Mouse (Mus musculus): ENCODE measurements around the gene Nr1h3. TPM values are rescaled to one million over a fixed set of nuclear protein-coding genes. Genes with fewer than 3 reads are reported as not detected.

Nr1h3 gene
- polyA plus RNA-seq, 1 experiment from 2014 or later = 1.4 TPM

DNA sequence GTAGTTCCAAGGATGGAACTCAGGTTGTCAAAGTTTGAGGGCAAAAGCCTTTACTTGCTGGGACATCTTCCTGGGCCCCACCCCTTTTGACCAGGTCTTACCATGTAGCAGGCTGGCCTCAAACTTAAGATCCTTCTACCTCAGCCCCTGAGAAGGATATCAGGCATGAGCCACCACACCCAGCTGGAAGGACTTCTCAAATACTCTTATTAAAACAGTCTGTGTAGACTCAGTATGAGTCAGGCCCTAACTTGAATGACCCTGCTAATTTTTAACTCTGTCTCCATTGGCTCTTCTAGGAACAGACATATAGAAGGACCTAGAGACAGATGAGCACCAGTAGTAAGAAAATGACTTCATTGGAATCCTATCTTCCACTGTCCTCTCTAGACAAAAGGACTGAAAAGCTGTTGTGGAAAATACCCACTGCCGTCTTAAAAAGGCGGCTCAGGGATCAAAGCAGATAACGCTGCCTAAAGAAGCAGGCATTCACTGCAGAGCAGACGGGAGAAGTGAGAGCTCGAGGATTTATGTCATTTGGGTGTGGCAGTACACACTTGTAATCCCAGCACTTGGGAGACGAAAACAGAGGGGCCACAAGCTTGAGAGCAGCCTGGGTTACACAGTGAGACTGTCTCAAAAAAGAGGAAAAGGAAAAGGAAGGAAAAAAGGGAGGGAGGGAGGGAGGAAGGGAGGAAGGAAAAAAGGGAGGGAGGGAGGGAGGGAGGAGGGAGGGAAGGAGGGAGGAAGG lies 45.5 kb downstream of the Nr1h3 start:
- ATAC-seq = no peak
- Histone ChIP-seq H3K9me3 (replicated peaks) (no peaks in the 10 kb centered on the region), H3K4me1 (no peaks in the 10 kb centered on the region), H3K9ac (no peak overlapping the region), H3K27ac (no peak overlapping the region), H3K36me3 (ENCODE audit: poor library complexity, severe bottlenecking) (peaks cover 92% of the 10 kb centered on the region), H3K4me3 (no peak overlapping the region), H3K27me3 (no peaks in the 10 kb centered on the region), H3K4me2 (no peak overlapping the region)
- WGBS = 31% methylated on average over 6 of the region's 6 CpGs

DNA sequence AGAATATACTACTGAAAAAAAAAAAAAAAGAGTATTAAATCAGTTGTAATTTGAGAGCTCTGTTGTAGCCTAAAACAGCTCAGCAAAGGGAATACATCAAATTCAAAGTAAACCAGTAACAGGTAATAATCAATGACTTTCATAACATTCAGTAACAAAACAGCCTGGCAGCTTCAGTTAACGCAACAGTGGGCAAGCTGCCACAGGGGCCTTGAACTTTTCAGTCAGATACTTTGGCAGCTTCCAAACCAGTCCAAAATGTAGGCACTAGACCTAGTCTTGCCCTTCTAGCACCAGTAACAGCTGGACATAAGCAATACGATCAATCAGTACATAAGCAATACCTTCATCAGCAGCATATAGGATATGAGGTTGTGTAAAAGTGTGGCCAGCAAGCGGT lies 48.5 kb downstream of the Nr1h3 start:
- Histone ChIP-seq H3K36me3 (ENCODE audit: poor library complexity, severe bottlenecking) (peaks cover 87% of the 10 kb centered on the region), H3K9me3 (replicated peaks) (no peaks in the 10 kb centered on the region), H3K9ac (no peak overlapping the region), H3K4me3 (no peak overlapping the region), H3K4me2 (no peak overlapping the region), H3K4me1 (no peaks in the 10 kb centered on the region), H3K27ac (no peak overlapping the region), H3K27me3 (no peaks in the 10 kb centered on the region)
- whole genome bisulfite sequencing = 93% methylated on average over 3 of the region's 3 CpGs
- no peak for ATAC-seq

DNA sequence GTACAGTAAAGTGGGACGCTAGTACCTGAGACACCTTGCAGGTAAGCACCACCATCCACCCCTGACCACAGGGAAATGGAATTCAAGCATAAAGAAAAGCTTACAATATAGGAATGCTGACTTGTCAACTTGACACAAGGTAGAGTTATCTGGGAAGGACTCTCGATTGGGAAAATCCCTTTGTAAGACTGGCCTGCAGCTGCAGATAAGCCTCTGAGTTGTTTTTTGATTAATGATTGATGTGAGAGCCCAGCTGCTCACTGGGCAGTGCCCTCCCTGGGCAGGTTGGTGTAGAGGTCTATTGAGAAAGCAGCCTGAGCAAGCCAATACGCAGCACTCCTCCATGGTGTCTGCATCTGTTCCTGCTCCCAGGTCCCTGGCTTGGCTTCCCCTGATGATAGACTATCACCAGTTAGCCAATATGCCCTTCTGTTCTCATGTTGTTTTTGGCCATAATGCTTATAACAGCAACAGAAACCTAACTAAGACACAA lies 49.7 kb downstream of the Nr1h3 start:
- Histone ChIP-seq H3K4me1 (no peaks in the 10 kb centered on the region), H3K27me3 (no peaks in the 10 kb centered on the region), H3K9me3 (replicated peaks) (no peaks in the 10 kb centered on the region), H3K36me3 (ENCODE audit: poor library complexity, severe bottlenecking) (peaks cover 89% of the 10 kb centered on the region), H3K9ac (no peak overlapping the region), H3K4me2 (no peak overlapping the region), H3K27ac (no peak overlapping the region), H3K4me3 (no peak overlapping the region)
- WGBS = 81% methylated on average over 3 of the region's 3 CpGs
- ATAC-seq = no peak

DNA sequence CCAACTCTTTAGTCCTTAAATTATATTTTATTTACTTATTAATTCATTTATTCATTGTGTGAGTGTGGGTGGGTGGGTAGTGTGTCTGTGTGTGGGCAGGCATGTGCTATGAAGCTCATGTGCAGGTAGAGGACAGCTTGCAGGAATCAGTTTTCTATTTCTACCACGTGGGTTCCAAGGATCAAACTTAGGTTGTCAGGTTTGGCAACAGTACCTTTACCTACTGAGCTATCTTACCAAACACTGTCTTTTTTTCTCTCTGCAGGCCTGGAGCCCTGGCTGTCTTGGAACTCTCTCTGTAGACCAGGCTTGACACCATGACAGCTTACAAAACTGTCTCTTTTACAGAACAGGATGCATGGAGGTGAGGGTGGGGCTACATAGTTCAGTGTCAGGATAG lies 51.3 kb downstream of the Nr1h3 start:
- Histone ChIP-seq H3K4me1 (no peaks in the 10 kb centered on the region), H3K9me3 (replicated peaks) (no peaks in the 10 kb centered on the region), H3K27ac (no peak overlapping the region), H3K9ac (no peak overlapping the region), H3K4me3 (no peak overlapping the region), H3K36me3 (ENCODE audit: poor library complexity, severe bottlenecking) (peaks cover 89% of the 10 kb centered on the region), H3K27me3 (no peaks in the 10 kb centered on the region), H3K4me2 (no peak overlapping the region)
- no peak for ATAC-seq
- WGBS = 82% methylated on average over 1 of the region's 1 CpGs

DNA sequence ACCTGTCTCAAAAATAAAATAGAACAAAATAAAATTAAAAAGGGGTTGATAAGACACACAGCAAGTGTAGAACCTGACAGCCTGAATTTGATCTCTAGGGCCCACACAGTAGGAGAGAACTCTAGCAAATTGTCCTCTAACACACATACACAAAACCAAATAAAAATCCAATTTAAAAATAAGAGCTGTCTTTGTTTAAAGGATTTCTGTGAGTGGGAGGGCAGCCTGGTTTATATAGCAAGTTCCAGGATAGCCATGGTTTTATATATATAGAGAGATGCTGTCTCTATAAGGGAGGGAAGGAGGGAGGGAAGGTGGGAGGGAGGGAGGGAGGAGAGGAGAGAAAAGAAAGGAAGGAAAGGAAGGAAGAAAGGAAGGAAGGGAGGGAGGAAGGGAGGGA lies 54.5 kb downstream of the Nr1h3 start:
- Histone ChIP-seq H3K4me2 (no peak overlapping the region), H3K36me3 (ENCODE audit: poor library complexity, severe bottlenecking) (peaks cover 89% of the 10 kb centered on the region), H3K4me1 (no peaks in the 10 kb centered on the region), H3K9me3 (replicated peaks) (no peaks in the 10 kb centered on the region), H3K4me3 (no peak overlapping the region), H3K9ac (no peak overlapping the region), H3K27ac (no peak overlapping the region), H3K27me3 (no peaks in the 10 kb centered on the region)
- no peak for ATAC-seq

DNA sequence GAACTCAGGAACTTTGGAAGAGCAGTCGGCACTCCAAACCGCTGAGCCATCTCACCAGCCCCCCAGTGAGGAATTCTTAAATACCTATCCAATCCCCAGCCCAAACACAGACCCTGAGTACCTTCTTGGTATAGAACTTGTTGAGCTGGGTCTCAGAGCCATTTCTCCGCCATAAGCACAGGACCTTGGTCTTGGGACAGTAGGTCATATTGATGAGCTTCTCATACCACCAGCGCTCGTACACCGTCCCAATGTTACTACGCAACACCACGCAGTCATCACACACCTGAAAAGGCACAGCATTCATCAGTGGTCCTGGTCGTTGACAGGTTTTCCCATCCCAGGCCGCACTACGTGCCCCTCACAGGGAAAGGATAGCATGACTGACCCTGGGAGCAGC lies 59.2 kb downstream of the Nr1h3 start:
- H3K4me1 ChIP-seq = no peaks in the 10 kb centered on the region
- H3K27me3 ChIP-seq = no peaks in the 10 kb centered on the region
- ATAC-seq = no peak
- H3K9me3 ChIP-seq (replicated peaks) = no peaks in the 10 kb centered on the region
- 96% methylated on average over 11 of the region's 11 CpGs for WGBS
- peaks cover 94% of the 10 kb centered on the region for H3K36me3 ChIP-seq (ENCODE audit: poor library complexity, severe bottlenecking)
- no peak overlapping the region for H3K4me3 ChIP-seq
- no peak overlapping the region for H3K9ac ChIP-seq
- no peak overlapping the region for H3K27ac ChIP-seq
- H3K4me2 ChIP-seq = no peak overlapping the region

DNA sequence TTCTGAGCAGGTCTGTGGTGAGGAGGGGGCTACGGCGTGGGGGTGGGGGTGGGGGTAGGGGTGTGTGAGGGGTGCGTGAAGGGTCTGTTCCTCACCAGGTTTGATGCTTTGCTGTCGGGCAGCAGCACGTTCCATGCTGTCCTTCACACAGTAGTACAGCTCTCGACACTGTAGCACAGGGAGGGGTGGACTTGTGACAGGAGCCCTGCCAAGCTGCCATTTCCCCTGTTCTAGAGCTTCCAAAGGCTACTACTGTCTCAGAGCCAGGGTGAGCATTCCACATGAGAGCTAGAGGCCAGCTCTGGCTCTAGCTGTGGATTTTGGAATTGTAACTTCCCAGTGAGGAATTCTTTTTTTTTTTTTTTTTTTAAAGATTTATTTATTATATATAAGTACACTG lies 59.7 kb downstream of the Nr1h3 start:
- Histone ChIP-seq H3K4me2 (no peak overlapping the region), H3K4me3 (no peak overlapping the region), H3K27me3 (no peaks in the 10 kb centered on the region), H3K4me1 (no peaks in the 10 kb centered on the region), H3K9ac (no peak overlapping the region), H3K36me3 (ENCODE audit: poor library complexity, severe bottlenecking) (peaks cover 96% of the 10 kb centered on the region), H3K9me3 (replicated peaks) (no peaks in the 10 kb centered on the region), H3K27ac (no peak overlapping the region)
- no peak for ATAC-seq
- 96% methylated on average over 6 of the region's 6 CpGs for WGBS

DNA sequence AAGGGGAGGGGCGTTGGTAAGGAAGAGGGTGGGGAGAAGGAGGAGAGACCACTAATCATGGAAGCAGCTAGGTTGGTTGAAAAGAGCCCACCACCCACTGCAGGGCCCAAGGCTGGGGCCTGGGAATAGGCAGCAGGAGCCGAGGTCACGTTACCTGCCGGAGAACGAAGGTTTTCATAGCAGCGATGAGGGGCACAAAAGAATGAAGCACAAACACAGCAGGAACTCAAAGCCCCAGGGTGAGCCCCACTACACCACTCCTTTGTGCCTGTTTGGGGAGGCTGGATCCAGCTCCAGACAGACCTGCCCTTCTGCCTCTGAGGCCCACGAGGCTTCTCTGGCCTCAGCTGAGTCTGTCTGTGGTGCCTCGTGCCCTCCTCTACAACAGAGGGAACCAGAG lies 62.9 kb downstream of the Nr1h3 start:
- no peak overlapping the region for H3K4me3 ChIP-seq
- H3K27me3 ChIP-seq = no peaks in the 10 kb centered on the region
- H3K4me1 ChIP-seq = no peaks in the 10 kb centered on the region
- H3K9me3 ChIP-seq (replicated peaks) = no peaks in the 10 kb centered on the region
- H3K27ac ChIP-seq = no peak overlapping the region
- H3K36me3 ChIP-seq (ENCODE audit: poor library complexity, severe bottlenecking) = peaks cover 86% of the 10 kb centered on the region
- no peak overlapping the region for H3K9ac ChIP-seq
- no peak for ATAC-seq
- WGBS = 63% methylated on average over 8 of the region's 8 CpGs
- no peak overlapping the region for H3K4me2 ChIP-seq

DNA sequence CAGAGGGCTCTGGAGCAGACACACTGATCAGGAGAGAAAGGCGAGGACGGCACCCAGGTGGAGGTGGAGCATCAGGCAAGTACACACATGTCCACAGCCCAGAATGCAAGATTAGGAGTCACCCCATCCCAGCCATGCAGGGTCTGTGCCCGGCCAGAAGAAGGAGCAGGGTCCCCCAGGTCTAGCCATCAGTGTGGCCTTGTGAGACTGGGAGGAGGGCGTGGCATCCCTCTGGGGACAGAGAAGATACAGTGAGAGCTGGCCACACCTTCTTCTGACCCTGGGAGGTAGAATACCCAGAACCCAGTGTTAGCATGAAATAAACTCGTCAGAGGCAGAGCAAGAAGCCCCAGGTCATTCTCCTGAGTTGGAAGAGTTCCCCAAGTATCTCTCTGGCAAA lies 63.3 kb downstream of the Nr1h3 start:
- ATAC-seq = no peak
- Histone ChIP-seq H3K27me3 (no peaks in the 10 kb centered on the region), H3K4me3 (no peak overlapping the region), H3K9ac (no peak overlapping the region), H3K9me3 (replicated peaks) (no peaks in the 10 kb centered on the region), H3K4me2 (no peak overlapping the region), H3K36me3 (ENCODE audit: poor library complexity, severe bottlenecking) (peaks cover 82% of the 10 kb centered on the region), H3K4me1 (no peaks in the 10 kb centered on the region), H3K27ac (no peak overlapping the region)
- WGBS = 78% methylated on average over 5 of the region's 5 CpGs

DNA sequence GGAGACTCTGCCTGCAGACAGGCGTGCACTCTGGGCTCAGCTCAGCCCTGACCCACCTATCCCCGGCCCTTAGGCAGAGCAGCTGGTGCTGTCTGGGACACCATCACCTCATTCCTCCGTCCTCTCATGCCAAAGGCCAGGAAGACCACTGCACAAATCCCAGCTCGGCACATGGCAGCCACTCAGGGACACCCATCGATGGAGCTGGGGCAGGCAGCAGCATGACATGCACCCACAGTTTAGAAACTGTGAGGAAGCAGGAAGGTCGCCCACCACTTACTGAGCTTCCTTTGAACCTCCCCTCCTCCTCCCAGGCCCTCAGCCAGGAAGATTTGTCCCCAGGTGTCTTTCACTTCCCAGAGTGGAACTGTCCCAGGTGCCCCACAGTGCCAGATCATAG lies 65.2 kb downstream of the Nr1h3 start:
- Histone ChIP-seq H3K4me2 (no peak overlapping the region), H3K27me3 (no peaks in the 10 kb centered on the region), H3K36me3 (ENCODE audit: poor library complexity, severe bottlenecking) (peaks cover 63% of the 10 kb centered on the region), H3K9ac (no peak overlapping the region), H3K4me3 (no peak overlapping the region), H3K27ac (no peak overlapping the region), H3K9me3 (replicated peaks) (no peaks in the 10 kb centered on the region), H3K4me1 (no peaks in the 10 kb centered on the region)
- no peak for ATAC-seq
- WGBS = 94% methylated on average over 6 of the region's 6 CpGs

DNA sequence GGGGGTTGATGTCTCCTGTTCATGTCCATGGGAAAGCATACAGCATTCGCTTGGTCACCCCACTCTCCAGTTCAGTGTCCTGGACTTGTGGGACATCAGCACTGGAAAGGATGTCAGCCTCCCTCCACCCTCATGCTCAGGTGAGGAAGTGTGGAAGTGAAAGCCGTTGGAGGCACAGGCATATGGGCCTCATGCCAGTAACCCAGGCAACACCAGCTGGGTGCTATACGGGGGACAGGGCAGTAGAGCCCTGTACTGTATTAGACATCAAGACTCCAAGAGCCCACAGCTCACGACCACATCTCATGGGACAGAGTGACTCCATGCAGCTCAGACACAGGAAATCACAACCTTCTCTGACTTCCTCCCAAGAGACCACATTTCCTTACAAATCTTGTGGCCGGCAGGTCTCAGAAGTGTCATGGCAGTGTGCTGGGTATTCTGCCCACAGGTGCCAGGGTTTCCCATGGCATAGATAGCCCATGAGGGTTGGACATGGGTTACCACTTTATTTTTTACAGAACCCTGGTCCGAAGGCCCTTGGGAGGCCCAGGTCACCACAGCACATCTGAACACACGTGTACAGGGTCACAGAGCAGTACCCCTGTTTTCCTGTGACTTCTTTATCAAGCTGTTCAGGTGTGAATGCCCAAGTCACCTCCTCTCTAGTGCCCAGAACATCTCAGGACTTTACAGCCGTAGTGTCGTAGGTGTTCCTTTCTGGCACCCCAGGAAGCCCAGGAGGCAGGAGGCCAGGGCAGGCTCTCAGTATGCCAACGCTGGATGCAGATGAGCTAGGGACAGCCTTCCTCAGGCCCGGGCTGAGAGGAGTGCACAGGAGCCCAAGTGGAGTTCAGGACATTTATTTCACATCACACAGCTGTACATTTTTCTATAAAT lies 65.9 kb downstream of the Nr1h3 start:
- Histone ChIP-seq H3K4me3 (no peak overlapping the region), H3K27ac (no peak overlapping the region), H3K9me3 (replicated peaks) (no peaks in the 10 kb centered on the region), H3K27me3 (no peaks in the 10 kb centered on the region), H3K36me3 (ENCODE audit: poor library complexity, severe bottlenecking) (peaks cover 56% of the 10 kb centered on the region), H3K9ac (no peak overlapping the region), H3K4me1 (no peaks in the 10 kb centered on the region), H3K4me2 (no peak overlapping the region)
- no peak for ATAC-seq
- 90% methylated on average over 11 of the region's 11 CpGs for WGBS

Measured in forebrain, embryonic 13.5 days (tissue).